Mouse (Mus musculus): ENCODE measurements at regions not wholly inside any gene's neighbourhood (a gene's known extent, or its start where the extent isn't known, plus 50 kb on each side); places are given as distances from the start of the nearest gene placed in this dataset.

- H3K27me3 ChIP-seq (ENCODE audit: control insufficient read depth, insufficient read depth, low read length): no peaks in the 10 kb centered on the region
- no peak overlapping the region for H3K27ac ChIP-seq (ENCODE audit: low read depth)
- ATAC-seq (ENCODE audit: insufficient read depth, low read depth): no peak
- WGBS: 62% methylated on average over 10 of the region's 10 CpGs
- H3K4me3 ChIP-seq (ENCODE audit: low read depth, low read length): no peak overlapping the region
- no peaks in the 10 kb centered on the region for H3K9me3 ChIP-seq (replicated peaks; ENCODE audit: control insufficient read depth, low read length)
- DNase-seq (ENCODE audit: low spot score): no peak
- H3K4me2 ChIP-seq (ENCODE audit: low read depth, low read length): no peak overlapping the region
- H3K4me1 ChIP-seq (ENCODE audit: control insufficient read depth, insufficient read depth): no peaks in the 10 kb centered on the region
- TF ChIP-seq EP300 (IDR thresholded peaks at IDR 0.05; ENCODE audit: low read depth): no peak
- TF ChIP-seq CTCF (IDR thresholded peaks at IDR 0.05; ENCODE audit: low read depth): no peak
- H3K36me3 ChIP-seq (replicated peaks; ENCODE audit: control insufficient read depth, insufficient read depth, low read length): no peaks in the 10 kb centered on the region
- H3K9ac ChIP-seq (replicated peaks; ENCODE audit: low read depth, low read length): no peak overlapping the region
These were observed 182.0 kb downstream of the Klf5 start for GRCm38 (mm10) chr14:99480325-99481077.

DNA sequence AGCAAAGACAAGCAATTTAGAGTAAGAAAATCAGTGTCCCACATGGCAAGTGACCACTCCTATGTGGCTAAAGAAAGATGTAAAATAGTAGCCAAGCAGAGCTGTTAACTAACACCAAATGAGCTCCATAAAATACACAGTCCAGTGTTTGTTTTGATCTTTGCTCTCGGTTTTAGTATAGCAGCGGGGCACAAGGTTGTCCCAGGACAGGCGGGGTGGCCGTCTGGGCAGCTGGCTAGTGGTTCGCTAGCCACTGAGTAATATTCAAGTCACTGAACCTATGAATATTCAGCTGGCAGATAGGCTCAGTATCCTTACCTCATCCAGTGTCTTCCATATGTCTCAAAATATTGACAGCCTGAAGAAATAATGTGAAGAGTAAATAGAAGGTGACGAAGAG is 189.5 kb downstream of the Klf5 start:
- WGBS: 74% methylated on average over 6 of the region's 6 CpGs
- TF ChIP-seq CTCF (IDR thresholded peaks at IDR 0.05; ENCODE audit: low read depth) (no peak), EP300 (IDR thresholded peaks at IDR 0.05; ENCODE audit: low read depth) (no peak)
- H3K4me1 ChIP-seq (ENCODE audit: control insufficient read depth, insufficient read depth): no peaks in the 10 kb centered on the region
- no peak overlapping the region for H3K27ac ChIP-seq (ENCODE audit: low read depth)
- no peak overlapping the region for H3K9ac ChIP-seq (replicated peaks; ENCODE audit: low read depth, low read length)
- H3K4me3 ChIP-seq (ENCODE audit: low read depth, low read length): no peak overlapping the region
- no peak overlapping the region for H3K4me2 ChIP-seq (ENCODE audit: low read depth, low read length)
- DNase-seq (ENCODE audit: low spot score): no peak
- H3K27me3 ChIP-seq (ENCODE audit: control insufficient read depth, insufficient read depth, low read length): no peaks in the 10 kb centered on the region
- no peaks in the 10 kb centered on the region for H3K9me3 ChIP-seq (replicated peaks; ENCODE audit: control insufficient read depth, low read length)
- no peak for ATAC-seq (ENCODE audit: insufficient read depth, low read depth)
- H3K36me3 ChIP-seq (replicated peaks; ENCODE audit: control insufficient read depth, insufficient read depth, low read length): no peaks in the 10 kb centered on the region

DNA sequence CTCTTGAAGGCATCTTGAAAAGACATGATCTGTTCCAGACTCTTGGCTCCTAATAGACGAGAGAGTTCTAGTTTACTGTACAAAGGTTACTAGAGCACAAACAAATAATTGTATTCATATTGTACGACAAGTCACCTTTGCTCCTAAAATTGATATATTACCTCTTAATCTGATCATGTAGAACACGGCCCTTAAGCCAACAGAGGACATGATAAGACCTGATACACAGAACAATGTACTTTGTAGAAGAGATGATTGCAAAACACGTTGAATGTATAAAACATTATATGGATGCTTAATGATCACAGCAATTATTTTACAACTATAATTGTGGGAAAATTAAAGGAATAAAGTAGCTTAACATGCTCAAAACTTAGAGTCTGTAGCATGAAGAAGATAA is 194.7 kb downstream of the Klf5 start:
- no peak overlapping the region for H3K4me3 ChIP-seq (ENCODE audit: low read depth, low read length)
- no peaks in the 10 kb centered on the region for H3K27me3 ChIP-seq (ENCODE audit: control insufficient read depth, insufficient read depth, low read length)
- WGBS: 77% methylated on average over 4 of the region's 4 CpGs
- no peak for TF ChIP-seq CTCF (IDR thresholded peaks at IDR 0.05; ENCODE audit: low read depth)
- no peak for TF ChIP-seq EP300 (IDR thresholded peaks at IDR 0.05; ENCODE audit: low read depth)
- H3K4me2 ChIP-seq (ENCODE audit: low read depth, low read length): no peak overlapping the region
- H3K9me3 ChIP-seq (replicated peaks; ENCODE audit: control insufficient read depth, low read length): no peaks in the 10 kb centered on the region
- H3K4me1 ChIP-seq (ENCODE audit: control insufficient read depth, insufficient read depth): no peaks in the 10 kb centered on the region
- H3K36me3 ChIP-seq (replicated peaks; ENCODE audit: control insufficient read depth, insufficient read depth, low read length): no peaks in the 10 kb centered on the region
- ATAC-seq (ENCODE audit: insufficient read depth, low read depth) (no peak), DNase-seq (ENCODE audit: low spot score) (no peak)
- H3K9ac ChIP-seq (replicated peaks; ENCODE audit: low read depth, low read length): no peak overlapping the region
- no peak overlapping the region for H3K27ac ChIP-seq (ENCODE audit: low read depth)

DNA sequence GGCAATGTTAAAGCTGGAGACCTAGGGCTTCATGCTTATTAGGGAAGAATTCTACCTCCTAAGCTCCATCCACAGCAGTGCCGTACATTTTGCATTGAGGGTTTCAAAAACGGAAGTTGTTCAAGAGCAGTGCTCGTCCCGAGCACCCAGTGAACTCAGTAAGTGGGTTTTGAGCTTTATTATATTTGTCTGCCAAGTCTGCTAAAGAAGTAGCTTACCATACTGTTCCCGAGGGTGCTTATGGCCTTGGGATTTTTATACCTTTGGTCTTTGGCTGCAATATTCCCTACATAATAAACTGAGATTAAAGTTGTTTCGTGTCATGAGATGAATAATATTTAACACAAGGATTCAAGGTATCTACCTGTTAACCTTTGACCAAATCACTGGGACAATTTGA is 195.2 kb downstream of the Klf5 start:
- ATAC-seq (ENCODE audit: insufficient read depth, low read depth) (no peak), DNase-seq (ENCODE audit: low spot score) (no peak)
- Histone ChIP-seq H3K4me2 (ENCODE audit: low read depth, low read length) (no peak overlapping the region), H3K4me1 (ENCODE audit: control insufficient read depth, insufficient read depth) (no peaks in the 10 kb centered on the region), H3K4me3 (ENCODE audit: low read depth, low read length) (no peak overlapping the region), H3K27ac (ENCODE audit: low read depth) (no peak overlapping the region), H3K36me3 (replicated peaks; ENCODE audit: control insufficient read depth, insufficient read depth, low read length) (no peaks in the 10 kb centered on the region), H3K27me3 (ENCODE audit: control insufficient read depth, insufficient read depth, low read length) (no peaks in the 10 kb centered on the region), H3K9ac (replicated peaks; ENCODE audit: low read depth, low read length) (no peak overlapping the region), H3K9me3 (replicated peaks; ENCODE audit: control insufficient read depth, low read length) (no peaks in the 10 kb centered on the region)
- 87% methylated on average over 6 of the region's 6 CpGs for WGBS
- TF ChIP-seq CTCF (IDR thresholded peaks at IDR 0.05; ENCODE audit: low read depth): no peak
- no peak for TF ChIP-seq EP300 (IDR thresholded peaks at IDR 0.05; ENCODE audit: low read depth)

DNA sequence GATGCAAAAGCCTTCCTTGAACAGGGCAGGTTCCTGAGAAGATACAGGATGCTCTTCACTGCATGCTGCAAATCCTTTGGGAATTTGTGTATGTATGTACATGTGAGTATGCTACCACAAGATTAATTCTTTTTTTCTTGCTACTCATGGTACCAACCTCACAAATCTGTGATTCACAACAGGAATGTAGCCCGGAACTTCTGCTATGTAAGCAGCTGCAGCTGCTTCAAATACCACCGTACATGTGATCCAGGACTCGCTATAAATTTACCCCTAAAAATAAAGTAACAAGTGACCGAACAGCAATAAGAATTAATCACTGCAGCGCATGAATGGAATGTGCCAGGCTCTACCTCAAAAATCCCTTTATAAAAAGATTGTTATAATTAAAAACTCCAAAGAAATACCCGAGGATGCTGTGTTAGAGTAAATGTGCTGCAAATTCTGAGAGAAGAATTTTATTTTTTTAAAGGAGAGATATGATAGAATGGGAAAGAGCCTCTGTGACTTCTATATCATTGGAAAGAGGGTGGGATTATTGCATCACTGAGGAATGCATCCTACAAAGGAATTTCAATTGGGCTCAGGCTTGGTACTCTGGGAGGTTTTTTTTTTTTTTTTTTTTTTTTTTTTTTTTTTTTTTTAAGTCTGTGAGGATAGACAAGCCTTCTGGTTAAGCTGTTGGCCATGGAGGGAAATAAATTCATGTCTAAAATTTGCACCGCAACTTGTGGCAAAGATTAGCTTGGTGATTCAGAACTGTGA is 201.2 kb downstream of the Klf5 start:
- Histone ChIP-seq H3K27me3 (ENCODE audit: control insufficient read depth, insufficient read depth, low read length) (no peaks in the 10 kb centered on the region), H3K27ac (ENCODE audit: low read depth) (no peak overlapping the region), H3K9ac (replicated peaks; ENCODE audit: low read depth, low read length) (no peak overlapping the region), H3K4me1 (ENCODE audit: control insufficient read depth, insufficient read depth) (no peaks in the 10 kb centered on the region), H3K4me2 (ENCODE audit: low read depth, low read length) (no peak overlapping the region), H3K9me3 (replicated peaks; ENCODE audit: control insufficient read depth, low read length) (no peaks in the 10 kb centered on the region), H3K4me3 (ENCODE audit: low read depth, low read length) (no peak overlapping the region), H3K36me3 (replicated peaks; ENCODE audit: control insufficient read depth, insufficient read depth, low read length) (no peaks in the 10 kb centered on the region)
- DNase-seq (ENCODE audit: low spot score) (no peak), ATAC-seq (ENCODE audit: insufficient read depth, low read depth) (no peak)
- WGBS: 49% methylated on average over 7 of the region's 7 CpGs
- no peak for TF ChIP-seq CTCF (IDR thresholded peaks at IDR 0.05; ENCODE audit: low read depth)
- no peak for TF ChIP-seq EP300 (IDR thresholded peaks at IDR 0.05; ENCODE audit: low read depth)

All from heart, postnatal 0 days (tissue).